Mouse (Mus musculus): ENCODE results near the gene Zfp511.

DNA sequence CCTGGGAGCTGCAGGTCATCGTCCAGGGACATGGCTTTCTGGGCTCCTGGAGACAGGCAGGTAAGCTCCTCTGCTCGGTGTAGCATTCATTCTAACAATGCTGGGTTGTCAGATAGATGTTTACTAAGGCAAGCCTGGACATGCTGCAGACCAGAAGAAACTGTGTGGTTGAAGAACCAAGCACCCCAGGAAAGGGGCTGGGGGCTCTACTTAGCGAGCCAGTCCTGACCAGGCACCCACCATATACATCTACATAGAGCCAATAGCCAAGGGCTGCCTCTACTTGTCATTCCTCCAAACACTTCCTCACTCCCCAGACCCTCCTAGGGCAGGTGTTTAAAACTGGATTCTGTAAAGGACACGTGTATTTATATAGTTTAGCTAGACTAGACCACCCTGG, 42.0 kb upstream of the Zfp511 start:
- TF ChIP-seq CTCF (IDR thresholded peaks at IDR 0.05; ENCODE audit: control insufficient read depth, insufficient read depth, low read length) (no peak), POLR2A (IDR thresholded peaks at IDR 0.05; ENCODE audit: borderline replicate concordance, control insufficient read depth, low read depth, low read length) (no peak)
